Mouse (Mus musculus) CH12.LX (cell line): ENCODE data around the gene Fgfr2.

Experiments used
- CTCF ChIP-seq, 2 experiments: IDR thresholded peaks in 1 of 2; conservative IDR thresholded peaks in 1 of 2; 2 replicates each; pipeline ENCODE4 v1.5.1; 2011 to 2012; ENCODE audit warnings: low read depth in 2 of 2, low read length in 2 of 2, improper control_type of control experiment in 1 of 2, inconsistent platforms in 1 of 2, mild to moderate bottlenecking in 1 of 2, moderate library complexity in 1 of 2
- EP300 ChIP-seq: IDR thresholded peaks from 2 replicates; pipeline ENCODE4 v1.6.1; 2011; ENCODE audit warnings: low read length, improper control_type of control experiment
- POLR2A ChIP-seq: IDR thresholded peaks from 2 replicates; pipeline ENCODE4 v1.6.1; 2011; ENCODE audit warnings: low read depth, mild to moderate bottlenecking, improper control_type of control experiment, low read length
- RCOR1 ChIP-seq: conservative IDR thresholded peaks from 2 replicates; pipeline ENCODE4 v1.6.1; 2012; ENCODE audit warnings: low read depth, mild to moderate bottlenecking, inconsistent platforms, low read length, improper control_type of control experiment
- USF1 ChIP-seq: IDR thresholded peaks from 2 replicates; pipeline ENCODE4 v1.6.1; 2014; ENCODE audit warnings: low read depth, mild to moderate bottlenecking, inconsistent platforms, low read length, improper control_type of control experiment

GRCm38 (mm10) chr7:130244545-130244944, 2878.6 kb downstream of the Fgfr2 start:
- no peak for TF ChIP-seq EP300
- no peak for TF ChIP-seq RCOR1
- no peak for TF ChIP-seq USF1
- no peak for TF ChIP-seq POLR2A
- TF ChIP-seq CTCF (conservative IDR thresholded peaks at IDR 0.05 in 1 of 2, IDR thresholded peaks at IDR 0.05 in 1 of 2; ENCODE audit: low read depth in 2 of 2, low read length in 2 of 2), result no peak
